Mouse (Mus musculus) brain, embryonic 14.5 days (tissue): ENCODE data around the gene Pdxk.

Experiments used
- CTCF ChIP-seq: fragments of 200-500 bp; IDR thresholded peaks from 2 replicates; pipeline ENCODE4 v1.5.1; 2012; ENCODE audit warnings: inconsistent platforms, mild to moderate bottlenecking, moderate library complexity, borderline replicate concordance; ENCODE audit not compliant: insufficient read depth, insufficient read length; ENCODE audit errors: extremely low read depth
- POLR2A ChIP-seq: fragments of 200-500 bp; IDR thresholded peaks from 2 replicates; pipeline ENCODE4 v1.6.1; 2012; ENCODE audit warnings: mild to moderate bottlenecking, inconsistent platforms, borderline replicate concordance; ENCODE audit not compliant: poor library complexity, insufficient read depth, insufficient read length, severe bottlenecking; ENCODE audit errors: extremely low read depth

GRCm38 (mm10) chr10:78411851-78412250, 52.9 kb downstream of the Pdxk start:
- no peak for TF ChIP-seq CTCF
- TF ChIP-seq POLR2A, result no peak
